Mouse (Mus musculus): ENCODE results near the gene Gm20812.
"Not testable (repeated sequence)": the region's sequence is repeated elsewhere in the genome, so short reads cannot be mapped to it uniquely, and the experiment has no call there.

Gene Gm20812

GRCm38 (mm10) chrY:12381681-12382080 lies at the start of gene Gm20812:
TSS of gene Gm20812 (plus strand) at chrY:12381981.
- DNase-seq (ENCODE audit: low read depth, low spot score), result not testable (repeated sequence)
